Mouse (Mus musculus) stomach, postnatal 0 days (tissue): ENCODE measurements at regions not wholly inside any gene's neighbourhood (a gene's known extent, or its start where the extent isn't known, plus 50 kb on each side); places are given as distances from the start of the nearest gene placed in this dataset.

ENCODE experiments used
- CTCF ChIP-seq: IDR thresholded peaks from 2 replicates; pipeline ENCODE4 v1.5.1; 2016; ENCODE audit warnings: antibody characterized with exemption, low read depth, mild to moderate bottlenecking, moderate library complexity
- EP300 ChIP-seq: optimal IDR thresholded peaks from 2 replicates; pipeline ENCODE3; 2016; ENCODE audit warnings: antibody characterized with exemption

DNA sequence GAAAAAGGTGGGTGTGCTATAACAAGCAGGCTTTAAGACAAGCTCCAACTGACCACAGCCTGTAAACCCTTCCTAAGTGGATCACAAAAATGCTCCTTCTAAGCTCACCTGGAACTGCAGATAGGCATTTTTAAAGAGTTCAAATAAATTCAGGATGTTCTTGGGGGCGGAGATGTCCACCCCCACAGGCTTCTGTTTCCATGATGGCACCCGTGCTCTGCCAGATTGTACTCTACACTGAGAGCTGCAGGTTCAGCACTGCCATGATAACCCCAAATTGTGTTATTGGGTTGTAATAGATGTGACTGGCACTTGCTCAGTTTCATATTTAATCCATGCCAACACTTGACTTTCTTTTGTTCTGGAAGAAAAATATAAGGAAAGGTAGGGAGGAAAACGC lies 158.8 kb downstream of the Fam84b start:
- TF ChIP-seq CTCF, result no peak
- no peak for TF ChIP-seq EP300
